12 mouse cellular contexts compared by ENCODE assay signal in the genomic region with DNA sequence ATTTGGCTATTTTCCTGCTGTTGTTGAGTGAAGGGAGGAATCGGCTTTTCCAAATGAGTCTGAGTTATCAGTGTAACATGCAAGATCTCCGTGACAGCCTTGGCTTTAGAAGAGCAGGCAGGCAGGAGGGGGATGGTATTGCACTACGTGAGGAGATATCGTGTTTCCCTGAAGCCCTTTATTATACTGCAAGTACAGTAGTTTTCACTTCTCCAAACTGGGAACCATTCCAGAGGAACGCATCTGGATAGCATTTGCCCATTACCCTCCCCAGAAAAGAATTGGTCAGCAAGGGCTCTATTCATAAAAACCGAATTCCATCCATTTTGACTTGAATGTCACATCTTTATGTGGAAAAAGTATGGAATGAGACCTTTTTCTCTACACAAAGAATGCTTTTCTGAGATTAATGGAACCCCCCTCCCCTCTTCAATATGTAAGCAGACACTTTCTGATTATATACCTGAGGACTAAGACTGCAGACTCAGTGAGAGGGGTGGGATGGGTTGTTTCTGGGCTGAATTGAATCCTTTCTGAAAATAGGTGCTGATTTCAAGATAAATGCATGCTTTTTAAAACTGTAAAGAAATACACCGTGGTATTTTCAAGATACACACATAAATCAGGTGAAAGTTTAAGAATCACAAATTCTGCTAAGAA.
DNase-seq lines count a peak whose midpoint lies in the region; ATAC-seq lines count a peak whose summit lies in the region.
"Had no signal": no experiment of that assay in that cellular context is flagged by ENCODE, and none has a peak within 500 bp of the region (broad histone marks: within the 10 kb centered on the region; RNA-seq: fewer than 3 reads in every experiment).

No protein-coding gene starts in this region.

- H3K36me3 ChIP-seq in heart, embryonic 16.5 days (ENCODE audit: control insufficient read depth, insufficient read depth), result no peaks in the 10 kb centered on the region
- no peaks in the 10 kb centered on the region for H3K36me3 ChIP-seq in midbrain, embryonic 14.5 days (ENCODE audit: control insufficient read depth, insufficient read depth, low read length)
- no peaks in the 10 kb centered on the region for H3K36me3 ChIP-seq in midbrain, embryonic 15.5 days (replicated peaks)
- no peaks in the 10 kb centered on the region for H3K36me3 ChIP-seq in embryonic facial prominence, embryonic 13.5 days

- intact Hi-C loops in heart, postnatal 14 days (cut with DNase I), result no loop called here

- ATAC-seq in heart, embryonic 16.5 days (replicated peaks; ENCODE audit: extremely low read depth, insufficient read depth, low FRiP score), result peak; percentile 41; the same call in 1 of the 2 replicates
- no peak for ATAC-seq in midbrain, embryonic 14.5 days (ENCODE audit: low FRiP score, low TSS enrichment)
- no peak for ATAC-seq in midbrain, embryonic 15.5 days (replicated peaks)
- peak; percentile 93 for ATAC-seq in embryonic facial prominence, embryonic 13.5 days (ENCODE audit: insufficient number of reproducible peaks, insufficient read depth, low FRiP score, low TSS enrichment, low read depth)

- no peaks in the 10 kb centered on the region for H3K27me3 ChIP-seq in heart, embryonic 16.5 days (ENCODE audit: control insufficient read depth, insufficient read depth, low read length)
- no peaks in the 10 kb centered on the region for H3K27me3 ChIP-seq in midbrain, embryonic 14.5 days (ENCODE audit: control insufficient read depth, insufficient read depth, low read length)
- H3K27me3 ChIP-seq in midbrain, embryonic 15.5 days (replicated peaks), result no peaks in the 10 kb centered on the region
- no peaks in the 10 kb centered on the region for H3K27me3 ChIP-seq in embryonic facial prominence, embryonic 13.5 days
- H3K27me3 ChIP-seq: CH12.LX had no signal

- H3K9ac ChIP-seq in heart, embryonic 16.5 days (ENCODE audit: low read length), result no peak overlapping the region
- H3K9ac ChIP-seq in midbrain, embryonic 14.5 days (replicated peaks; ENCODE audit: low read length), result no peak overlapping the region
- no peak overlapping the region for H3K9ac ChIP-seq in midbrain, embryonic 15.5 days
- no peak overlapping the region for H3K9ac ChIP-seq in embryonic facial prominence, embryonic 13.5 days

- WGBS in heart, embryonic 16.5 days, result 45% methylated on average over 7 of the region's 7 CpGs
- WGBS in midbrain, embryonic 14.5 days, result 85% methylated on average over 7 of the region's 7 CpGs
- WGBS in midbrain, embryonic 15.5 days, result 75% methylated on average over 7 of the region's 7 CpGs
- WGBS in embryonic facial prominence, embryonic 13.5 days, result 14% methylated on average over 7 of the region's 7 CpGs

- no peak for DNase-seq in heart, postnatal 14 days
- peak; percentile 35 for DNase-seq in midbrain, embryonic 14.5 days
- peak; percentile 7 for DNase-seq in skeletal muscle tissue, adult 2 months (ENCODE audit: low read depth, low spot score)
- DNase-seq in thymus, postnatal 14 days, result no peak
- no peak for DNase-seq in thymus, postnatal 4 days
- DNase-seq: heart, adult 11 months; kidney, adult 9 months had no signal

- no peak overlapping the region for H3K27ac ChIP-seq in heart, embryonic 16.5 days (ENCODE audit: low read length)
- H3K27ac ChIP-seq in midbrain, embryonic 14.5 days (replicated peaks; ENCODE audit: low read depth, low read length), result no peak overlapping the region
- H3K27ac ChIP-seq in midbrain, embryonic 15.5 days, result no peak overlapping the region
- H3K27ac ChIP-seq in embryonic facial prominence, embryonic 13.5 days, result peak overlapping the region; percentile 80

- H3K4me3 ChIP-seq in heart, embryonic 16.5 days (ENCODE audit: low read length), result no peak overlapping the region
- H3K4me3 ChIP-seq in midbrain, embryonic 14.5 days (replicated peaks; ENCODE audit: low read depth, low read length), result no peak overlapping the region
- no peak overlapping the region for H3K4me3 ChIP-seq in midbrain, embryonic 15.5 days
- no peak overlapping the region for H3K4me3 ChIP-seq in embryonic facial prominence, embryonic 13.5 days
- H3K4me3 ChIP-seq: erythroblast, embryonic 14.5 days had no signal

- no peaks in the 10 kb centered on the region for H3K9me3 ChIP-seq in heart, embryonic 16.5 days (replicated peaks; ENCODE audit: control insufficient read depth, low read length)
- no peaks in the 10 kb centered on the region for H3K9me3 ChIP-seq in midbrain, embryonic 14.5 days (ENCODE audit: control insufficient read depth, low read length)
- no peaks in the 10 kb centered on the region for H3K9me3 ChIP-seq in midbrain, embryonic 15.5 days
- H3K9me3 ChIP-seq in embryonic facial prominence, embryonic 13.5 days, result no peaks in the 10 kb centered on the region

- H3K4me2 ChIP-seq in heart, embryonic 16.5 days (ENCODE audit: low read depth, low read length), result peak overlapping the region; percentile 13; the same call in 1 of the 2 replicates
- no peak overlapping the region for H3K4me2 ChIP-seq in midbrain, embryonic 14.5 days (ENCODE audit: low read length)
- no peak overlapping the region for H3K4me2 ChIP-seq in midbrain, embryonic 15.5 days
- peak overlapping the region; percentile 41 for H3K4me2 ChIP-seq in embryonic facial prominence, embryonic 13.5 days

- H3K4me1 ChIP-seq in heart, embryonic 16.5 days (ENCODE audit: control insufficient read depth, insufficient read depth, low read length), result 0 out of 2 replicates have a peak, but pooled peaks cover 2% of the 10 kb centered on the region
- H3K4me1 ChIP-seq in midbrain, embryonic 14.5 days (ENCODE audit: control insufficient read depth, insufficient read depth, low read length), result no peaks in the 10 kb centered on the region
- no peaks in the 10 kb centered on the region for H3K4me1 ChIP-seq in midbrain, embryonic 15.5 days
- H3K4me1 ChIP-seq in embryonic facial prominence, embryonic 13.5 days, result peaks cover 8% of the 10 kb centered on the region; the same call in 1 of the 2 replicates

Comparison
In these comparisons a context has a peak if more than half of its experiments do, and no peak if none do; other contexts are left out.
1. ATAC-seq: peak in heart, embryonic 16.5 days (single experiment) and embryonic facial prominence, embryonic 13.5 days (single experiment); none in midbrain, embryonic 14.5 days (single experiment) and midbrain, embryonic 15.5 days (single experiment).
2. H3K4me2 ChIP-seq: peak in heart, embryonic 16.5 days (single experiment) and embryonic facial prominence, embryonic 13.5 days (single experiment); none in midbrain, embryonic 14.5 days (single experiment) and midbrain, embryonic 15.5 days (single experiment).
3. DNase-seq: peak in midbrain, embryonic 14.5 days (single experiment) and skeletal muscle tissue, adult 2 months (single experiment); none in heart, postnatal 14 days (0 of 2), thymus, postnatal 14 days (single experiment) and thymus, postnatal 4 days (single experiment).